Mouse (Mus musculus) stomach, embryonic 14.5 days (tissue): ENCODE results near the gene Pgap2. TPM values are rescaled to one million over a fixed set of nuclear protein-coding genes. Genes with fewer than 3 reads are reported as not detected.

Source experiments
- ATAC-seq: fragments of 200-750 bp; cut with Nextera tagmentation; 2 replicates; pipeline ENCODE4 v1.8.0; 2017; ENCODE audit warnings: low read depth, moderate TSS enrichment; ENCODE audit not compliant: insufficient number of reproducible peaks, insufficient read depth, low FRiP score
- H3K27ac ChIP-seq: fragments of 300-500 bp; sonication (generic); 2 replicates; pipeline ENCODE4 v1.5.1; 2014; ENCODE audit warnings: mild to moderate bottlenecking, low read length, moderate library complexity, mixed read lengths
- H3K27me3 ChIP-seq: fragments of 300-500 bp; sonication (generic); 2 replicates; pipeline ENCODE4 v1.6.1; 2014; ENCODE audit warnings: low read length, control low read depth, mixed read lengths; ENCODE audit not compliant: control insufficient read depth, insufficient read depth
- H3K36me3 ChIP-seq: fragments of 300-500 bp; sonication (generic); 2 replicates; pipeline ENCODE4 v1.6.1; 2014; ENCODE audit warnings: mild to moderate bottlenecking, control low read depth, low read length, moderate library complexity, mixed read lengths; ENCODE audit not compliant: control insufficient read depth, insufficient read depth
- H3K4me1 ChIP-seq: fragments of 300-500 bp; sonication (generic); 2 replicates; pipeline ENCODE4 v1.6.1; 2014; ENCODE audit warnings: low read length, control low read depth, mixed read lengths; ENCODE audit not compliant: control insufficient read depth, insufficient read depth
- H3K4me2 ChIP-seq: fragments of 300-500 bp; sonication (generic); replicated peaks from 2 replicates; pipeline ENCODE4 v1.6.1; 2014; ENCODE audit warnings: low read depth, low read length, control low read depth
- H3K4me3 ChIP-seq: fragments of 300-500 bp; sonication (generic); 2 replicates; pipeline ENCODE4 v1.5.1; 2014; ENCODE audit warnings: low read depth, low read length, control low read depth
- H3K9ac ChIP-seq: fragments of 300-500 bp; sonication (generic); replicated peaks from 2 replicates; pipeline ENCODE4 v1.6.1; 2014; ENCODE audit warnings: low read depth, mild to moderate bottlenecking, control low read depth, low read length, moderate library complexity, mixed read lengths
- H3K9me3 ChIP-seq: fragments of 300-500 bp; sonication (generic); 2 replicates; pipeline ENCODE4 v1.6.1; 2016; ENCODE audit warnings: low read depth, low read length, control low read depth; ENCODE audit not compliant: control insufficient read depth
- WGBS: fragments of 180-500 bp; shearing (Covaris S2); extraction: QIAGEN DNeasy Blood & Tissue Kit; methylation state at CpG from one replicate; pipeline ENCODE4 v1.1.7; 2014; 5-methylcytosine and 5-hydroxymethylcytosine counted together
- polyA plus RNA-seq: library from polyadenylated mRNA; unstranded; fragments of >200 nt; fragmentation: Nextera tagmentation; extraction: Ambion mirVana; gene quantifications from 2 replicates; pipeline ENCODE4 v1.2.1, GENCODE M21; 2014

The Pgap2 gene
- polyA plus RNA-seq, 1 experiment from 2014 or later = 99.0 TPM

DNA sequence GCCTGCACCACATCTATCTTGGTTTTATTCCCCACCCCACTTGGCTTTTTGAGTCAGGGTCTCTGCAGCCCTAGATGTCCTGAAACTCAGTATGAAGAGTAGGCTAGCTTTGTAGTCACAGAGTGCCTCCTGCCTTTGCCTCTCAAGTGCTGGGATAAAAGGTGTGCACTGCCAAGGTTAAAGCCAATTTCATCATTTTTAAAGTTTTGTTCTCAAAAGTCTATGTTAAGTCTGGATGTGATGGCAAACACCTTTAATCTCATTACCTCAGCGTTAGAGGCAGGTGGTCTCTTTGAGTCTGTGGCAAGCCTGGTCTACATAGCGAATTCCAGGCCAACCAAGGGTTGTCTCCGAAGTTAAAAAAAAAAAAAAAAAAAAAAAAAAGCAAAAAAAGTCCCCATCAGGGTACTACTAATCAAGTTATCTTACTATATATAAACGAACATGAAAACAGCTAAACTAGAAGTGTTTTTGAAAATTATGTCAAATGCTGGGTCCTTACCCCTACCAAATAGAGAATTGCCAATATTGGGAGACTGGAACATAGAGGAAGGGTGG is 1.1 kb upstream of the Pgap2 start:
- no peak for ATAC-seq

DNA sequence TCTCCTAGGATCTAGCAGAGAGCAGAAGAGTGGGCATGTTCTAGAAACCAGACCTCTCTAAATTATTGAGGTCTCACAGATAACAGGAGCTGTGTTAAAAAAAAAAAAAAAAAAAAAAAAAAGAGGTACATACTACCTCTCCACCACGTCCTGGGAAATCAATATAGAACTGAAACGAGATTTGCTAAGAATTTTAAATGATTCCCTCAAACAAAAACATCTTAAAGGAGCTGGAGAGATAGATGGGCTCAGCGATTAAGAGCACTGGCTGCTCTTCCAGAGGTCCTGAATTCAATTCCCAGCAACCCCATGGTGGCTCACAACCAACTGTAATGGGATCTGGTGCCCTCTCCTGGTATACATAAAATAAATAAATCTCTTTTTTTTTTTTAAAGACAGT is 1.1 kb downstream of the Pgap2 start:
- H3K27me3 ChIP-seq = no peaks in the 10 kb centered on the region
- no peak for ATAC-seq
- peak overlapping the region; percentile 34 for H3K9ac ChIP-seq
- H3K9me3 ChIP-seq = no peaks in the 10 kb centered on the region
- H3K4me1 ChIP-seq = peaks cover 15% of the 10 kb centered on the region; the same call in 1 of the 2 replicates
- WGBS = 57% methylated on average over 3 of the region's 3 CpGs
- H3K36me3 ChIP-seq = no peaks in the 10 kb centered on the region
- H3K4me3 ChIP-seq = peak overlapping the region; percentile 75
- peak overlapping the region; percentile 92; the same call in 1 of the 2 replicates for H3K27ac ChIP-seq
- peak overlapping the region; percentile 56 for H3K4me2 ChIP-seq

More for the DNA sequence above, 1.1 kb upstream of the Pgap2 start:
- Histone ChIP-seq H3K27ac (no peak overlapping the region; the same call in 1 of the 2 replicates), H3K4me1 (peaks cover 15% of the 10 kb centered on the region; the same call in 1 of the 2 replicates), H3K36me3 (no peaks in the 10 kb centered on the region), H3K4me3 (peak overlapping the region; percentile 75), H3K9me3 (no peaks in the 10 kb centered on the region), H3K9ac (peak overlapping the region; percentile 82), H3K4me2 (peak overlapping the region; percentile 79), H3K27me3 (no peaks in the 10 kb centered on the region)
- 47% methylated on average over 4 of the region's 4 CpGs for WGBS

DNA sequence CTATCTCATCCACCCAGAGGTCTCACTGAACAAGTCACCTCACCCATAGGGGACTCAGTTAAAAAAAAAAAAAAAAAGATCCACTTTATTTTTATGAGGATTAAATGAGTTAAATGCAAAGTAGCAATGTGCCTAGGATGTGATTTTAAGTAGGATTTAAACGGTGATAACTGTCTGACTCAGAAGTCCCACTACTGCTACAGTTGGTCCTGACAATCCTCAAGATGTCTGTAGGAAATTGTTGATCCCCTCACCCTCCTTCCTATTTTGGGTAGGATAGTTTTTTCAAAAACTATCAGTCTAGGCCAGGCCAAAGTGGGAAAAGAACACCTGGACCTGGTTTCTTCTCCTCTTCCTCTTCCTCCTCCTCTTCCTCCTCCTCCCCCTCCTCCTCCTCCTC is 11.9 kb downstream of the Pgap2 start:
- Histone ChIP-seq H3K9me3 (no peaks in the 10 kb centered on the region), H3K4me3 (no peak overlapping the region), H3K9ac (no peak overlapping the region), H3K27ac (no peak overlapping the region), H3K27me3 (no peaks in the 10 kb centered on the region), H3K4me1 (no peaks in the 10 kb centered on the region), H3K36me3 (no peaks in the 10 kb centered on the region; the same call in 1 of the 2 replicates), H3K4me2 (peak overlapping the region; percentile 71; the same call in 1 of the 2 replicates)
- 26% methylated on average over 1 of the region's 1 CpGs for WGBS
- no peak for ATAC-seq

DNA sequence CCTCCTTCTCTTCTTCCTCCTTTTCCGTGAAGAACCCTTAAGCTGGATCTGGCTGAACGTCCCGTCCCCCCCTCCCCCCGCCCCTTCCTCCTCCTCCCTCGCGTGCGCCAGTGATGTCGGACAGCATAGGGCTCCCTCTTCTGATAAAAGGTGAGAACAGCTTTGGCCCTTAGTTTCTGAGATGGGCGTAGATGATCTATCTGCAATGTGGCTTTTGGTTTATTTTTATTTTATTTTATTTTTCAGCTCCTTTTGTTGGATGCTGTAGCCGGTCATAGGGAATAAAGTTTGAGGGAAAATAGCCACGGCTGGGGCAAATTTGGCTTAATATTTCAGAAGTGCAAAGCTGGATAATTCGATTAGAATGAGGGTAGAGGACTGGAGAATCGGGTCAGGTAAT is 12.3 kb downstream of the Pgap2 start:
- peak overlapping the region; percentile 61; the same call in 1 of the 2 replicates for H3K27ac ChIP-seq
- H3K9ac ChIP-seq = 0 out of 2 replicates have a peak overlapping the region, but pooled peaks have one; percentile 56
- H3K9me3 ChIP-seq = no peaks in the 10 kb centered on the region
- WGBS = under 1% methylated on average over 11 of the region's 13 CpGs
- no peaks in the 10 kb centered on the region; the same call in 1 of the 2 replicates for H3K36me3 ChIP-seq
- no peaks in the 10 kb centered on the region for H3K4me1 ChIP-seq
- peak overlapping the region; percentile 71 for H3K4me2 ChIP-seq
- no peaks in the 10 kb centered on the region for H3K27me3 ChIP-seq
- peak overlapping the region; percentile 58 for H3K4me3 ChIP-seq
- peak; percentile 80; the same call in 1 of the 2 replicates for ATAC-seq

DNA sequence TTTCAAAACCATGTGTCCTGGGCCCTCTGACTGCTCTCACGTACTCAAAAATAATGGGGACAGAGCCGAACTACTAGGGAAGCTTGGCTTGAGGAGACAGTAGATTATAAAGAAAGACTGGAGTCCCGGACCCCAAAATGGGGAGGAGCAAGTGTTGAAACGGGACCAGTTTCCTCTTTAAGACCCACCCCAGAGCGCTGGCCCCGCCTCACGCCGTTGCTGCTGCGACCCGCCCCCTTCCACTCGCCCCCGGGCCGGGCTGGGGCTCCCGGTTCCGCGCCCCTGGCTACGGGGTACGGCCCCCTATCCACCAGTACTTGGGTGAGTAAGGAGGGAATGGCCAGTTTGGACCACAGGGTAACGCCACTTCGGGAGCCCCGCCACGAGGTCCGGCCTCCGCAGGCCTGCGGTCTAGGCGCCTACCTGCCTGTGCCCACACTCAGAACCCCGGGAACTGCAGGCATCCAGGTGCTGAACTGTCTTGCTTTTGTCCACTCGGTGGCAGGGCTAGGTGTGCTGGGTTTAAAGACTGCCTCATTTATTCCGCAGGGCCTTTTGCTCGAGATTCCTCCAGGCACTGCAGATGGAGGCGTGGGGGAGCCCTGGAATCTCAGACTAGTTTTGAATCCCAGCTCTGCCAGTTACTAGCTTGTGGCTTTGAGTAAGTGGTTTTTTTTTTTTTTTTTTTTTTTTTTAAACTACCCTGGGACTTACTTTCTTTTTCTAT is 13.0 kb downstream of the Pgap2 start:
- Histone ChIP-seq H3K27me3 (no peaks in the 10 kb centered on the region), H3K9me3 (no peaks in the 10 kb centered on the region), H3K36me3 (no peaks in the 10 kb centered on the region; the same call in 1 of the 2 replicates), H3K4me3 (peak overlapping the region; percentile 58), H3K9ac (peak overlapping the region; percentile 56), H3K27ac (peak overlapping the region; percentile 61; the same call in 1 of the 2 replicates), H3K4me1 (no peaks in the 10 kb centered on the region), H3K4me2 (peak overlapping the region; percentile 71)
- under 1% methylated on average over 31 of the region's 31 CpGs for WGBS
- peak; percentile 83 for ATAC-seq

DNA sequence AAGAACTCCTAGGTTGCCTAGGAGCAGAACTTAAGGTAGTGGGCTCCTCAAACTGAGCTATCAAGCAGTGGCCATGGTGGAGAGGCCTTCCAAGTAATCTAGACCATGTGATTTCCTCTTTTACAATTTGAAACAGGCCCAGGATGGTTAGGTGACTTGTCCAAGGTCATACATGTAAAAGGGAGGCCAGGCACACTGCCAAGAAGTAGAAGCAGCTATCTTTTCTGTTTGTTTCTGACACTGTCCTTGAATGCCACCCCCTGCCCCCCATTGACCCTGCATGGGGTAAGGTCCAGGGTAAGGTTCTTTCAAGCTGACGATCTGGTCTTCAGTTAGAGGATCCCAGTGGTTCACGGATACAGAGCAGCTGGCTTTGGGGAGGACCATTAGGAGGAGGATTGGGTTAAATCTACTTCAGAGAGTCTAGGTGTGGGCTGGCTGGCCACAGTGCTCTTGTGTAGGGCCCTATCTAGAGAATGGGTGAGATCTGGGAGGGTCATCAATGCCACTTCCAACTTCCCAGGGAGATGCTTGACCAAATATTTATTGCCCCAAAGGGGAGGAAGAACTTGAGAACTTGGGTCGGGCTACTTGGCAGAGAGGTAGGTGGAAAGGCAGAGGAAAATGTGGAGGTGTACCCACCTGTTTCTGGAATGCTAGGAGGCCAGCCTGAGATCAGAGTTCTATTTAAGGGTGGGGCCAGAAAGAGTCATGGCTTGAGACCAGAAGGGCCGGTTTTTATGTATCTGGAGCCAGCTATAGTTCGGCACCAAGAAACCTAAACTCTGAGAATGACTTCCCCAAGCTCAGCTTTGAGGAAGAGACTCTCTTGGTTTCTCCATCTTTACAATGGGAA is 14.1 kb downstream of the Pgap2 start:
- 0 out of 2 replicates have a peak overlapping the region, but pooled peaks have one; percentile 58 for H3K4me3 ChIP-seq
- H3K4me1 ChIP-seq = no peaks in the 10 kb centered on the region
- H3K36me3 ChIP-seq = peaks cover 2% of the 10 kb centered on the region; the same call in 1 of the 2 replicates
- H3K9me3 ChIP-seq = no peaks in the 10 kb centered on the region; the same call in 1 of the 2 replicates
- no peaks in the 10 kb centered on the region for H3K27me3 ChIP-seq
- H3K9ac ChIP-seq = no peak overlapping the region
- H3K27ac ChIP-seq = no peak overlapping the region
- H3K4me2 ChIP-seq = peak overlapping the region; percentile 71; the same call in 1 of the 2 replicates
- no peak for ATAC-seq
- WGBS = 77% methylated on average over 5 of the region's 5 CpGs

DNA sequence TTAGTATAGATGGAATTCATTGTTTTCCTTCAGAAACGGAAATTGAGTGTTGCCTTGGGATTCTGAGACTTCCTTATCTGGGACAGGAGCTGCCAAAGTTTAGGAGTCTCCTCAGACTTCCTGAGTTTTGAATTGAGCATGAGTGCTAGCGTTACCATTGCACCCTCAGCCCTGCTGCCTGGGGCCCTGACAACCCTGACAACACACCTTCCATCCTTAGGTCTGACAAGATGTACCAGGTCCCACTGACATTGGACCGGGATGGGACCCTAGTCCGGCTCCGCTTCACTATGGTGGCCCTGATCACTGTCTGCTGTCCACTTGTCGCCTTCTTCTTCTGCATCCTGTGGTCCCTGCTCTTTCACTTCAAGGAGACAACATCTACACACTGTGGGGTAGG is 16.0 kb downstream of the Pgap2 start:
- WGBS = 95% methylated on average over 6 of the region's 6 CpGs

More for the DNA sequence above, 16.0 kb downstream of the Pgap2 start:
- ATAC-seq = no peak
- peaks cover 10% of the 10 kb centered on the region; the same call in 1 of the 2 replicates for H3K36me3 ChIP-seq
- no peaks in the 10 kb centered on the region for H3K4me1 ChIP-seq
- no peaks in the 10 kb centered on the region; the same call in 1 of the 2 replicates for H3K9me3 ChIP-seq
- H3K27ac ChIP-seq = no peak overlapping the region
- H3K9ac ChIP-seq = no peak overlapping the region
- H3K4me3 ChIP-seq = no peak overlapping the region
- no peak overlapping the region for H3K4me2 ChIP-seq
- H3K27me3 ChIP-seq = no peaks in the 10 kb centered on the region
